Mouse (Mus musculus) 3134 (cell line): ENCODE results near the gene Nsmce1.
"Not testable (repeated sequence)": the region's sequence is repeated elsewhere in the genome, so short reads cannot be mapped to it uniquely, and the experiment has no call there.

ENCODE experiments used
- DNase-seq: peaks from one replicate; pipeline ENCODE4 v3.0.0-alpha.2; 2011; ENCODE audit warnings: low spot score; ENCODE audit not compliant: insufficient read length; ENCODE audit errors: extremely low read depth

The Nsmce1 gene

GRCm38 (mm10) chr7:125444076-125444463 is 47.3 kb downstream of the Nsmce1 start:
- no peak for DNase-seq

GRCm38 (mm10) chr7:125442323-125442722 is 49.1 kb downstream of the Nsmce1 start:
- DNase-seq: no peak

- DNase-seq: no peak
Observed at GRCm38 (mm10) chr7:125434666-125435290, 56.6 kb downstream of the Nsmce1 start.

- no peak for DNase-seq
Observed at GRCm38 (mm10) chr7:125433874-125434273, 57.5 kb downstream of the Nsmce1 start.

- no peak for DNase-seq
Observed at GRCm38 (mm10) chr7:125430170-125430842, 61.1 kb downstream of the Nsmce1 start.

GRCm38 (mm10) chr7:125428816-125429500 is 62.4 kb downstream of the Nsmce1 start:
- not testable (repeated sequence) for DNase-seq

GRCm38 (mm10) chr7:125428381-125428780 is 63.0 kb downstream of the Nsmce1 start:
- no peak for DNase-seq

GRCm38 (mm10) chr7:125427492-125428090 is 63.8 kb downstream of the Nsmce1 start:
- DNase-seq: no peak

- no peak for DNase-seq
Observed at GRCm38 (mm10) chr7:125423056-125423455, 68.3 kb downstream of the Nsmce1 start.

- no peak for DNase-seq
Observed at GRCm38 (mm10) chr7:125421911-125422310, 69.5 kb downstream of the Nsmce1 start.

- peak; percentile 6 for DNase-seq
Observed at GRCm38 (mm10) chr7:125420190-125420589, 71.2 kb downstream of the Nsmce1 start.

- no peak for DNase-seq
Observed at GRCm38 (mm10) chr7:125418413-125418812, 73.0 kb downstream of the Nsmce1 start.
